Mouse (Mus musculus) lung, adult 2 months (tissue): ENCODE measurements around the gene Mylpf. TPM values are rescaled to one million over a fixed set of nuclear protein-coding genes. Genes with fewer than 3 reads are reported as not detected.

Source experiments
- DNase-seq: peaks from one replicate; pipeline ENCODE4 v3.0.0; 2022
- H3K4me1 ChIP-seq: fragments of 200-500 bp; 2 replicates; pipeline ENCODE4 v1.6.1; 2011; ENCODE audit warnings: low read length; ENCODE audit not compliant: control insufficient read depth, insufficient read depth
- H3K4me3 ChIP-seq: fragments of 200-500 bp; replicated peaks from 2 replicates; pipeline ENCODE3; 2011; ENCODE audit warnings: low read depth, mild to moderate bottlenecking, control low read depth, low read length; ENCODE audit errors: extremely low read depth
- CTCF ChIP-seq: fragments of 200-500 bp; IDR thresholded peaks from 2 replicates; pipeline ENCODE4 v1.5.1; 2011; ENCODE audit warnings: mild to moderate bottlenecking, low read length, control low read depth; ENCODE audit not compliant: insufficient read depth
- POLR2A ChIP-seq: fragments of 200-500 bp; IDR thresholded peaks from 2 replicates; pipeline ENCODE4 v1.6.1; 2011; ENCODE audit warnings: low read depth, mild to moderate bottlenecking, control low read depth, low read length, borderline replicate concordance; ENCODE audit errors: extremely low read depth
- WGBS: fragments of 180-500 bp; shearing (Covaris S2); methylation state at CpG from one replicate; pipeline ENCODE4 v1.1.7; 2018; 5-methylcytosine and 5-hydroxymethylcytosine counted together
- polyA plus RNA-seq: library from polyadenylated mRNA; depleted of rRNA; stranded (reverse); fragments of >200 nt; gene quantifications from 2 replicates; pipeline ENCODE4 v1.2.3, GENCODE M21; 2012

Gene Mylpf
- polyA plus RNA-seq, 1 experiment, result 135 TPM

GRCm38 (mm10) chr7:127218670-127219069, 10.0 kb downstream of the Mylpf start:
- DNase-seq, result no peak
- H3K4me1 ChIP-seq, result peaks cover 3% of the 10 kb centered on the region; the same call in 1 of the 2 replicates
- 88% methylated on average over 4 of the region's 4 CpGs for WGBS
- TF ChIP-seq CTCF, result no peak
- no peak for TF ChIP-seq POLR2A
- H3K4me3 ChIP-seq, result no peak overlapping the region

GRCm38 (mm10) chr7:127220440-127220839, 11.8 kb downstream of the Mylpf start:
- 55% methylated on average over 6 of the region's 6 CpGs for WGBS

GRCm38 (mm10) chr7:127223106-127223505, 14.4 kb downstream of the Mylpf start:
- WGBS, result 97% methylated on average over 3 of the region's 3 CpGs
- Histone ChIP-seq H3K4me1 (no peaks in the 10 kb centered on the region), H3K4me3 (no peak overlapping the region)
- no peak for DNase-seq
- TF ChIP-seq CTCF (no peak), POLR2A (no peak)

More at GRCm38 (mm10) chr7:127220440-127220839, 11.8 kb downstream of the Mylpf start:
- no peak overlapping the region for H3K4me3 ChIP-seq
- DNase-seq, result no peak
- no peak for TF ChIP-seq CTCF
- no peak for TF ChIP-seq POLR2A
- peaks cover 2% of the 10 kb centered on the region; the same call in 1 of the 2 replicates for H3K4me1 ChIP-seq

- WGBS, result 87% methylated on average over 6 of the region's 6 CpGs
- TF ChIP-seq CTCF, result no peak
- TF ChIP-seq POLR2A, result no peak
- no peak for DNase-seq
- no peak overlapping the region for H3K4me3 ChIP-seq
- H3K4me1 ChIP-seq, result no peaks in the 10 kb centered on the region
Observed at GRCm38 (mm10) chr7:127223515-127224478, 15.1 kb downstream of the Mylpf start.

GRCm38 (mm10) chr7:127224616-127225015, 15.9 kb downstream of the Mylpf start:
- TF ChIP-seq CTCF, result no peak
- TF ChIP-seq POLR2A, result no peak
- no peak for DNase-seq
- Histone ChIP-seq H3K4me3 (no peak overlapping the region), H3K4me1 (no peaks in the 10 kb centered on the region)
- WGBS, result 92% methylated on average over 6 of the region's 6 CpGs

GRCm38 (mm10) chr7:127225147-127225995, 16.7 kb downstream of the Mylpf start:
- DNase-seq, result no peak
- TF ChIP-seq POLR2A (no peak), CTCF (no peak)
- Histone ChIP-seq H3K4me3 (no peak overlapping the region), H3K4me1 (no peaks in the 10 kb centered on the region)
- WGBS, result 84% methylated on average over 11 of the region's 11 CpGs

- H3K4me3 ChIP-seq, result no peak overlapping the region
- TF ChIP-seq POLR2A (no peak), CTCF (peak; percentile 93)
- H3K4me1 ChIP-seq, result peaks cover 5% of the 10 kb centered on the region; the same call in 1 of the 2 replicates
- peak; percentile 72 for DNase-seq
- 54% methylated on average over 4 of the region's 4 CpGs for WGBS
Observed at GRCm38 (mm10) chr7:127228615-127229303, 20.1 kb downstream of the Mylpf start.

- Histone ChIP-seq H3K4me1 (peaks cover 5% of the 10 kb centered on the region; the same call in 1 of the 2 replicates), H3K4me3 (no peak overlapping the region)
- 51% methylated on average over 3 of the region's 3 CpGs for WGBS
- TF ChIP-seq POLR2A (no peak), CTCF (no peak)
- no peak for DNase-seq
Observed at GRCm38 (mm10) chr7:127231376-127231775, 22.7 kb downstream of the Mylpf start.

- no peak for DNase-seq
- H3K4me3 ChIP-seq, result peak overlapping the region; percentile 77
- peaks cover 5% of the 10 kb centered on the region; the same call in 1 of the 2 replicates for H3K4me1 ChIP-seq
- WGBS, result 5% methylated on average over 20 of the region's 20 CpGs
- TF ChIP-seq CTCF, result no peak
- TF ChIP-seq POLR2A, result no peak
Observed at GRCm38 (mm10) chr7:127231826-127232621, 23.3 kb downstream of the Mylpf start.
